Mouse (Mus musculus) limb, embryonic 15.5 days (tissue): ENCODE measurements around the gene Zbtb16. TPM values are rescaled to one million over a fixed set of nuclear protein-coding genes. Genes with fewer than 3 reads are reported as not detected.

Experiments
- ATAC-seq: fragments of 200-750 bp; cut with Nextera tagmentation; 2 replicates; pipeline ENCODE4 v1.8.0; 2017; ENCODE audit warnings: low read depth, moderate TSS enrichment; ENCODE audit not compliant: insufficient number of reproducible peaks, low FRiP score, low TSS enrichment
- H3K27ac ChIP-seq: fragments of 300-500 bp; sonication (generic); 2 replicates; pipeline ENCODE4 v1.5.1; 2015; ENCODE audit warnings: moderate library complexity, mild to moderate bottlenecking, inconsistent platforms
- H3K27me3 ChIP-seq: fragments of 300-500 bp; sonication (generic); 2 replicates; pipeline ENCODE4 v1.6.1; 2015; ENCODE audit warnings: inconsistent platforms
- H3K36me3 ChIP-seq: fragments of 300-500 bp; sonication (generic); 2 replicates; pipeline ENCODE4 v1.6.1; 2015; ENCODE audit warnings: inconsistent platforms
- H3K4me1 ChIP-seq: fragments of 300-500 bp; sonication (generic); 2 replicates; pipeline ENCODE4 v1.6.1; 2015; ENCODE audit warnings: inconsistent platforms
- H3K4me2 ChIP-seq: fragments of 300-500 bp; sonication (generic); 2 replicates; pipeline ENCODE4 v1.6.1; 2015; ENCODE audit warnings: mild to moderate bottlenecking, inconsistent platforms
- H3K4me3 ChIP-seq: fragments of 300-500 bp; sonication (generic); 2 replicates; pipeline ENCODE4 v1.5.1; 2015; ENCODE audit warnings: mild to moderate bottlenecking, inconsistent platforms
- H3K9ac ChIP-seq: fragments of 300-500 bp; sonication (generic); 2 replicates; pipeline ENCODE4 v1.6.1; 2015; ENCODE audit warnings: inconsistent platforms
- H3K9me3 ChIP-seq: fragments of 300-500 bp; sonication (generic); 2 replicates; pipeline ENCODE4 v1.6.1; 2016; ENCODE audit warnings: inconsistent platforms
- whole genome bisulfite sequencing: fragments of 180-500 bp; shearing (Covaris S2); methylation state at CpG from one replicate; pipeline ENCODE4 v1.1.7; 2015; 5-methylcytosine and 5-hydroxymethylcytosine counted together
- polyA plus RNA-seq: library from polyadenylated mRNA; unstranded; fragments of >200 nt; fragmentation: Nextera tagmentation; extraction: Ambion mirVana; gene quantifications from 2 replicates; pipeline ENCODE4 v1.2.1, GENCODE M21; 2015

The Zbtb16 gene
- polyA plus RNA-seq, 1 experiment from 2014 or later: 5.7 TPM

GRCm38 (mm10) chr9:48728731-48729123 is 107.3 kb downstream of the Zbtb16 start:
- peaks cover 56% of the 10 kb centered on the region for H3K27me3 ChIP-seq
- H3K4me1 ChIP-seq: peaks cover 40% of the 10 kb centered on the region
- H3K27ac ChIP-seq: no peak overlapping the region
- WGBS: 22% methylated on average over 13 of the region's 13 CpGs
- H3K4me2 ChIP-seq: no peak overlapping the region
- H3K4me3 ChIP-seq: no peak overlapping the region
- H3K36me3 ChIP-seq: no peaks in the 10 kb centered on the region
- H3K9me3 ChIP-seq: no peaks in the 10 kb centered on the region
- no peak for ATAC-seq
- H3K9ac ChIP-seq: no peak overlapping the region

- Histone ChIP-seq H3K4me3 (no peak overlapping the region), H3K9me3 (no peaks in the 10 kb centered on the region), H3K27ac (no peak overlapping the region), H3K27me3 (peaks cover 58% of the 10 kb centered on the region), H3K36me3 (no peaks in the 10 kb centered on the region), H3K4me2 (no peak overlapping the region), H3K9ac (no peak overlapping the region), H3K4me1 (peaks cover 40% of the 10 kb centered on the region)
- ATAC-seq: no peak
- WGBS: 15% methylated on average over 10 of the region's 10 CpGs
Measured at GRCm38 (mm10) chr9:48728083-48728730, 107.8 kb downstream of the Zbtb16 start.

GRCm38 (mm10) chr9:48726341-48726740 is 109.7 kb downstream of the Zbtb16 start:
- WGBS: 87% methylated on average over 8 of the region's 8 CpGs
- no peaks in the 10 kb centered on the region for H3K36me3 ChIP-seq
- H3K9ac ChIP-seq: no peak overlapping the region
- no peak for ATAC-seq
- no peaks in the 10 kb centered on the region for H3K9me3 ChIP-seq
- H3K27ac ChIP-seq: no peak overlapping the region
- no peak overlapping the region for H3K4me2 ChIP-seq
- peaks cover 33% of the 10 kb centered on the region for H3K4me1 ChIP-seq
- peaks cover 45% of the 10 kb centered on the region for H3K27me3 ChIP-seq
- no peak overlapping the region for H3K4me3 ChIP-seq

GRCm38 (mm10) chr9:48725918-48726317 is 110.1 kb downstream of the Zbtb16 start:
- H3K4me3 ChIP-seq: no peak overlapping the region
- no peak overlapping the region for H3K27ac ChIP-seq
- no peak overlapping the region for H3K9ac ChIP-seq
- peaks cover 33% of the 10 kb centered on the region for H3K4me1 ChIP-seq
- H3K9me3 ChIP-seq: no peaks in the 10 kb centered on the region
- H3K27me3 ChIP-seq: peaks cover 44% of the 10 kb centered on the region
- WGBS: 70% methylated on average over 4 of the region's 4 CpGs
- H3K4me2 ChIP-seq: no peak overlapping the region
- no peak for ATAC-seq
- H3K36me3 ChIP-seq: no peaks in the 10 kb centered on the region

GRCm38 (mm10) chr9:48725161-48725560 is 110.9 kb downstream of the Zbtb16 start:
- no peak overlapping the region for H3K9ac ChIP-seq
- ATAC-seq: no peak
- no peaks in the 10 kb centered on the region for H3K9me3 ChIP-seq
- H3K27ac ChIP-seq: no peak overlapping the region
- H3K36me3 ChIP-seq: no peaks in the 10 kb centered on the region
- peaks cover 41% of the 10 kb centered on the region for H3K27me3 ChIP-seq
- no peak overlapping the region for H3K4me2 ChIP-seq
- WGBS: 89% methylated on average over 6 of the region's 6 CpGs
- H3K4me1 ChIP-seq: peaks cover 26% of the 10 kb centered on the region
- no peak overlapping the region for H3K4me3 ChIP-seq

- Histone ChIP-seq H3K36me3 (no peaks in the 10 kb centered on the region), H3K4me1 (peaks cover 22% of the 10 kb centered on the region), H3K9me3 (no peaks in the 10 kb centered on the region), H3K27me3 (peaks cover 37% of the 10 kb centered on the region), H3K4me2 (no peak overlapping the region), H3K9ac (no peak overlapping the region), H3K4me3 (no peak overlapping the region), H3K27ac (no peak overlapping the region)
- WGBS: 63% methylated on average over 3 of the region's 3 CpGs
- ATAC-seq: no peak
Measured at GRCm38 (mm10) chr9:48724733-48725132, 111.3 kb downstream of the Zbtb16 start.

GRCm38 (mm10) chr9:48723511-48724304 is 112.3 kb downstream of the Zbtb16 start:
- Histone ChIP-seq H3K9me3 (no peaks in the 10 kb centered on the region), H3K9ac (no peak overlapping the region), H3K27me3 (peaks cover 30% of the 10 kb centered on the region; the same call in 1 of the 2 replicates), H3K4me3 (no peak overlapping the region), H3K36me3 (no peaks in the 10 kb centered on the region), H3K27ac (no peak overlapping the region), H3K4me1 (peaks cover 12% of the 10 kb centered on the region), H3K4me2 (no peak overlapping the region)
- WGBS: 50% methylated on average over 10 of the region's 10 CpGs
- ATAC-seq: no peak

- Histone ChIP-seq H3K36me3 (no peaks in the 10 kb centered on the region), H3K4me2 (no peak overlapping the region), H3K27ac (no peak overlapping the region), H3K4me3 (no peak overlapping the region), H3K27me3 (peaks cover 30% of the 10 kb centered on the region; the same call in 1 of the 2 replicates), H3K9me3 (no peaks in the 10 kb centered on the region), H3K9ac (no peak overlapping the region), H3K4me1 (peaks cover 5% of the 10 kb centered on the region)
- no peak for ATAC-seq
- 56% methylated on average over 3 of the region's 3 CpGs for WGBS
Measured at GRCm38 (mm10) chr9:48723025-48723424, 113.0 kb downstream of the Zbtb16 start.

- Histone ChIP-seq H3K27me3 (peaks cover 26% of the 10 kb centered on the region; the same call in 1 of the 2 replicates), H3K27ac (no peak overlapping the region), H3K4me1 (0 out of 2 replicates have a peak, but pooled peaks cover 3% of the 10 kb centered on the region), H3K4me3 (no peak overlapping the region), H3K9me3 (no peaks in the 10 kb centered on the region), H3K9ac (no peak overlapping the region), H3K36me3 (no peaks in the 10 kb centered on the region), H3K4me2 (no peak overlapping the region)
- WGBS: 86% methylated on average over 3 of the region's 3 CpGs
- ATAC-seq: no peak
Measured at GRCm38 (mm10) chr9:48722261-48722920, 113.6 kb downstream of the Zbtb16 start.

GRCm38 (mm10) chr9:48721655-48722054 is 114.4 kb downstream of the Zbtb16 start:
- no peak for ATAC-seq
- H3K4me3 ChIP-seq: no peak overlapping the region
- no peak overlapping the region for H3K4me2 ChIP-seq
- no peak overlapping the region for H3K9ac ChIP-seq
- H3K27ac ChIP-seq: no peak overlapping the region
- 83% methylated on average over 6 of the region's 6 CpGs for WGBS
- no peaks in the 10 kb centered on the region for H3K36me3 ChIP-seq
- H3K9me3 ChIP-seq: no peaks in the 10 kb centered on the region
- 0 out of 2 replicates have a peak, but pooled peaks cover 3% of the 10 kb centered on the region for H3K4me1 ChIP-seq
- peaks cover 26% of the 10 kb centered on the region; the same call in 1 of the 2 replicates for H3K27me3 ChIP-seq

GRCm38 (mm10) chr9:48721172-48721571 is 114.8 kb downstream of the Zbtb16 start:
- Histone ChIP-seq H3K4me2 (no peak overlapping the region), H3K4me1 (0 out of 2 replicates have a peak, but pooled peaks cover 3% of the 10 kb centered on the region), H3K27me3 (peaks cover 24% of the 10 kb centered on the region; the same call in 1 of the 2 replicates), H3K9ac (no peak overlapping the region), H3K27ac (no peak overlapping the region), H3K9me3 (no peaks in the 10 kb centered on the region), H3K4me3 (no peak overlapping the region), H3K36me3 (no peaks in the 10 kb centered on the region)
- no peak for ATAC-seq
- WGBS: 68% methylated on average over 3 of the region's 3 CpGs
